ENCODE assay signal across 9 mouse cellular contexts in genomic region chr12:83302320-83303153, GRCm38 (mm10).
A peak's percentile ranks its signal among the peaks of the same experiment; 100 is the strongest.
DNase-seq lines count a peak whose midpoint lies in the region; ATAC-seq lines count a peak whose summit lies in the region.
"Had no signal": no experiment of that assay in that cellular context is flagged by ENCODE, and none has a peak within 500 bp of the region (broad histone marks: within the 10 kb centered on the region; RNA-seq: fewer than 3 reads in every experiment).

No protein-coding gene starts in this region.

- H3K4me2 ChIP-seq in kidney, embryonic 16.5 days (replicated peaks; ENCODE audit: low read depth, low read length), result no peak overlapping the region
- H3K4me2 ChIP-seq in liver, embryonic 12.5 days, result no peak overlapping the region
- H3K4me2 ChIP-seq: liver, embryonic 13.5 days had no signal

- no peak overlapping the region for H3K4me3 ChIP-seq in kidney, embryonic 16.5 days (ENCODE audit: low read length)
- H3K4me3 ChIP-seq in heart, embryonic 10.5 days, result no peak overlapping the region
- no peak overlapping the region for H3K4me3 ChIP-seq in liver, embryonic 12.5 days
- H3K4me3 ChIP-seq: liver, embryonic 13.5 days had no signal

- ATAC-seq in kidney, embryonic 16.5 days (ENCODE audit: low FRiP score, low TSS enrichment), result peak; percentile 47; the same call in 1 of the 2 replicates
- no peak for ATAC-seq in liver, embryonic 12.5 days

- H3K27me3 ChIP-seq in kidney, embryonic 16.5 days (ENCODE audit: insufficient read depth, low read length), result no peaks in the 10 kb centered on the region
- no peaks in the 10 kb centered on the region for H3K27me3 ChIP-seq in heart, embryonic 10.5 days (ENCODE audit: insufficient read depth, poor library complexity, severe bottlenecking)
- H3K27me3 ChIP-seq in liver, embryonic 12.5 days (replicated peaks), result no peaks in the 10 kb centered on the region
- H3K27me3 ChIP-seq: liver, embryonic 13.5 days had no signal

- H3K4me1 ChIP-seq in kidney, embryonic 16.5 days (ENCODE audit: insufficient read depth, low read length), result peaks cover 18% of the 10 kb centered on the region
- H3K4me1 ChIP-seq in heart, embryonic 10.5 days, result peaks cover 35% of the 10 kb centered on the region
- H3K4me1 ChIP-seq in liver, embryonic 12.5 days, result 0 out of 2 replicates have a peak, but pooled peaks cover 2% of the 10 kb centered on the region
- H3K4me1 ChIP-seq: liver, embryonic 13.5 days had no signal

- H3K27ac ChIP-seq in kidney, embryonic 16.5 days (ENCODE audit: low read length), result no peak overlapping the region
- peak overlapping the region; percentile 78 for H3K27ac ChIP-seq in heart, embryonic 10.5 days
- no peak overlapping the region for H3K27ac ChIP-seq in liver, embryonic 12.5 days
- H3K27ac ChIP-seq: liver, embryonic 13.5 days had no signal

- 45% methylated on average over 18 of the region's 18 CpGs for WGBS in kidney, embryonic 16.5 days
- WGBS in heart, embryonic 10.5 days, result 33% methylated on average over 18 of the region's 18 CpGs
- WGBS in liver, embryonic 12.5 days (ENCODE audit: insufficient replicate concordance), result 54% methylated on average over 18 of the region's 18 CpGs

- no peak for DNase-seq in kidney, adult 8-10 months
- DNase-seq in embryo, embryonic 9.5 days (ENCODE audit: extremely low spot score), result peak; percentile 59
- no peak for DNase-seq in heart, embryonic 10.5 days (ENCODE audit: low spot score)
- DNase-seq in left cerebral cortex, postnatal 14 days (ENCODE audit: low spot score in 2 of 2), result peak; percentile 30 to 34
- peak; percentile 55 for DNase-seq in retina, postnatal 7 days (ENCODE audit: low read depth, low spot score)
- DNase-seq in adipocyte (ENCODE audit: low spot score), result no peak
- DNase-seq: liver, embryonic 13.5 days had no signal

- intact Hi-C loops in left cerebral cortex, postnatal 14 days (cut with DNase I), result no loop called here

- no peaks in the 10 kb centered on the region for H3K36me3 ChIP-seq in kidney, embryonic 16.5 days (ENCODE audit: insufficient read depth, low read length)
- peaks cover 26% of the 10 kb centered on the region for H3K36me3 ChIP-seq in heart, embryonic 10.5 days
- H3K36me3 ChIP-seq in liver, embryonic 12.5 days, result peaks cover 8% of the 10 kb centered on the region; the same call in 1 of the 2 replicates
- H3K36me3 ChIP-seq: liver, embryonic 13.5 days had no signal

- no peak overlapping the region for H3K9ac ChIP-seq in kidney, embryonic 16.5 days (replicated peaks; ENCODE audit: low read length)
- no peak overlapping the region for H3K9ac ChIP-seq in liver, embryonic 12.5 days
- H3K9ac ChIP-seq: liver, embryonic 13.5 days had no signal

- H3K9me3 ChIP-seq in kidney, embryonic 16.5 days (ENCODE audit: low read length), result 0 out of 2 replicates have a peak, but pooled peaks cover under 1% of the 10 kb centered on the region
- H3K9me3 ChIP-seq in heart, embryonic 10.5 days, result no peaks in the 10 kb centered on the region
- H3K9me3 ChIP-seq in liver, embryonic 12.5 days (replicated peaks), result no peaks in the 10 kb centered on the region
- H3K9me3 ChIP-seq: liver, embryonic 13.5 days had no signal

Comparison
In these comparisons a context has a peak if more than half of its experiments do, and no peak if none do; other contexts are left out.
1. DNase-seq: peak in embryo, embryonic 9.5 days (single experiment), left cerebral cortex, postnatal 14 days (2 of 2) and retina, postnatal 7 days (single experiment); none in kidney, adult 8-10 months (0 of 2), heart, embryonic 10.5 days (single experiment) and adipocyte (single experiment).